Mouse (Mus musculus) liver, postnatal 0 days (tissue): ENCODE results near the gene Pbxip1.

Experiments
- CTCF ChIP-seq: sonication (generic); IDR thresholded peaks from 2 replicates; pipeline ENCODE4 v1.5.1; 2016; ENCODE audit warnings: antibody characterized with exemption, low read depth
- EP300 ChIP-seq: IDR thresholded peaks from 2 replicates; pipeline ENCODE4 v1.6.1; 2016; ENCODE audit warnings: antibody characterized with exemption, low read depth, mild to moderate bottlenecking

GRCm38 (mm10) chr3:89492701-89493151 lies 56.2 kb downstream of the Pbxip1 start:
- TF ChIP-seq CTCF (no peak), EP300 (no peak)
